Mouse (Mus musculus): Measurements from ENCODE around the gene Sdhaf3.

Sdhaf3 gene

GRCm38 (mm10) chr6:7068782-7069181 lies 113.0 kb downstream of the Sdhaf3 start:
- no peak for DNase-seq (ENCODE audit: low read depth, low spot score)

DNA sequence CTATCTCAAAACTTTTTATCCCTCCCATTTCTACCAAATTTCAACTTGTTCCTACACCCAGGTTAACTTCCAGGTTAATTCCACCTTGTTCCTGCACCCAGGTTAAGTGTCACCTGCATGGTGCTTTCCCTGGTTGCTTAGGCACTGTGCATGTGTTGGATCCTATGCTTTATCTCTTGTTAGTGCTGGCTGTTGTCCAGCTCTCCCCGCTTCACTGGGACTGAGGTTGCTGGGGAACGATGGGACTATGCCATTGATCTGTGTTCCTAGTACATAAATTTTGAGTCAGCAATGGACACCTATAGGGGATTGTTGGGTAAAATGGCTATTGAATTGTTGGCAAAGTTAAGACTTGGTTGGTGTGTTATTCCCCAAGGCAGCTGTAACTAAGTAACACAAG lies 113.7 kb downstream of the Sdhaf3 start:
- DNase-seq (ENCODE audit: low read depth, low spot score), result no peak

DNA sequence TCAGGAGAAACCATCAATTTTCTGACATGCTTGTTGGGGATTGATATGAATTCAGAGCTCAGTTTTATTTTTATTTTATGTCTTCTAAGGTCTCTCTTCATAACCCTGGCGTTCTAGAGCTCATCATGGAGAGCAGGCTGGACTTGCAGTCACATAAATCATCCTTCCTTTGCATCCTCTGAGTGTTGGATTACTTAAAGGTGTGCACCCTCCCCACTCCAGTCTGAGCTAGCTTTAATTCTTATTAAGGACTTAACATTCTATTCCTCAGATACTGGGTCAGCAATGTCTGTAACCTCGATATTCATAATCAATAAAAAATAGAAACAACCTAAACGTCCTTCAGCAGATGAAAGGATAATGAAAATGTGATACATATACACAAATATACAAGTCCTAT lies 126.2 kb downstream of the Sdhaf3 start:
- DNase-seq (ENCODE audit: low read depth, low spot score), result no peak

DNA sequence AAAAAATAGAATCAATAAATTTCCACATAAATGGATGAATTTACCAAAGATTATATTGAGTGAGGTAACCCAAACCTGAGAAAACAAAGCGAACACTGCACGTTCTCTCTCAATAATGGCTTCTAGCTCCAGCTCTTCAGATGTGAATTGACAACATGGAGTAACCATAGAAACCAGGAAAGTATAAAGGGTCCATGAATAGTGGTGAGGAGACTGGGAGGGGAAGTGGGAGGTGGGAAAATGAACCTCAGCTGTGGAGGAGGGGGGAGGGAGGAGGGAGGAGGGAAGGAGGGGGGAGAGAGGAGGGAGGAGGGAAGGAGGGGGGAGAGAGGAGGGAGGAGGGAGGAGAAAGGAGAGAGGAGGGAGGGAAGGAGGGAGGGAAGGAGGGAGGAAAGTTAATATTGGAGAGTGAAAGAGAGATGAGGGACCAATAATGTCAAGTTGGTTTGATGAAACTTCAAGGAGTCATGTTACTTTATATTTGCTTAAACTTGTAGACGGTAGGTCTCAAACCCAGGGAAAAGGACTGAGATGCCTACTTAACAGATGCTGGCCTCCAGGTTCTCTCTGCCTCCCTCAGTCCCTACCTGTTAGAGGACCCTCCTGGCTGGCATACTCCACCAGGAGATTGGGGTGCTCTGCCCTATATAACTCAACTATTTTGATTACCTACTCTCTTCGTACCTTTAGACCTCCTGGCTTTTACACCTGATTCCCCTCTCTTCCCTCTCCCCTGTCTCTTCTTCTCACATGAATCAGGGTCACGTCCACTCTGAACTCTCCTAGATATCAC lies 126.9 kb downstream of the Sdhaf3 start:
- no peak for DNase-seq (ENCODE audit: low read depth, low spot score)

DNA sequence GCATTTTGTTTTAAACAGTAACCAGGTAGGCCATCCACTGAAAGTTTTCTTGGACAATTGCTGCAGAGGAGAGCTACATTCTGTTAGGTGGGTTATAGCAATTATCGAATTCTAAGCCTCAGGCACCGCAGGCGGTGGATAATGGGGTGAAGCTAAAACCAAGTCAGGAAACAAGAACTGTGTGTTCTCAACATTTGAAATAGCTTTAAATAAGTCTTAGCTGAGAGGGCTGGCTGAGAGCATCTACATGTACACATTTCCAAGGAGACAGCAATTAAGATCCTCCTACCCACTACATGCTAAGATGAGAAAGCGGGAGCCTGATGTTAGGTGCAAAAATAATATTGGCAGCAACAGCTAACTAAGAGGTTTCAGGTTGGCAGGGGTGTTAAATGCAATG lies 127.9 kb downstream of the Sdhaf3 start:
- no peak for DNase-seq (ENCODE audit: low read depth, low spot score)

- no peak for DNase-seq (ENCODE audit: low read depth, low spot score)
These were observed 128.6 kb downstream of the Sdhaf3 start for GRCm38 (mm10) chr6:7084370-7084769.

DNA sequence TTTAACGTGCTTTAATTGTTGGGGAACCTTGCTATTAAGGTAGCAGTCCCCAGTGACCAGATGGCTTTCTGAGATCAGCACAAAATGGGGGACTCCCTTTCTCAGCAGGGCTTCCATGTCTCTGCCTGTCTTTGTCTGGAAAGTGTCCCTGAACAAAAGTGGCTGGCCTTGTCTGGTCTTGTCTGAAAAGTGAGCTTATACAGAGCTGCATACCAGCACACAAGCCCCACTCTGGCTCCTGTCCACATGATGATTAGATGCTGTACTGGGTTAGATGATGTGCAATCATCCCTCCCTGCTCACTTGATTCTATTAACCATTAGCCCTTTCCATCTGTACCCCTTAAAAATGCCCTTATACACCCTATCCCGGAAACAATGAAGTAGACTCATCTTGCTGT lies 129.7 kb downstream of the Sdhaf3 start:
- DNase-seq (ENCODE audit: low read depth, low spot score), result no peak

DNA sequence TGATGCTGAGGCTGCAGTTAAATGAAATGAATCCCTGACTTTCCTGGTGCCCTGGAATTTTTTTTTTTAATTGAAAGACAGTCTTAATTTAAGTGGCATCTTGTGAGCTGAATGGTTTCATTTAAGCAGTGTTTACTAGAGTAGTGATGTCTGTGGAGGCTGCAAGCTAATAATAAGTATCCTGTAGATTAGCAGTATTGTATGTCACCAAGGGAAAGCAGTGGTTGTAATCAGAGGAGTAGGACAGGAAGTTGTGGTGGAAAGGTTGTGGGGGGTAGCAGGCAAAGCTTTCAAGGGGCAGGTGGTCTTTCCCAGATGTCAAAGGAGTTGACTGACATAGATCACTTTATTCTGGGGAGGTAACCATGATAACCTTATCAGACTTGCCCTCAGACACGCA lies 136.3 kb downstream of the Sdhaf3 start:
- DNase-seq (ENCODE audit: low read depth, low spot score), result no peak

All from WW6 (cell line).